Mouse (Mus musculus) cerebellum, postnatal 10 days (tissue): ENCODE data around the gene Hist1h2ai.
A peak's percentile ranks its signal among the peaks of the same experiment; 100 is the strongest.
"Not testable (repeated sequence)": the region's sequence is repeated elsewhere in the genome, so short reads cannot be mapped to it uniquely, and the experiment has no call there.

Experiments
- DNase-seq, 2 experiments: peaks; one replicate each; pipeline ENCODE4 v3.0.0; 2021; ENCODE audit warnings: mixed read lengths in 2 of 2

Hist1h2ai gene

DNA sequence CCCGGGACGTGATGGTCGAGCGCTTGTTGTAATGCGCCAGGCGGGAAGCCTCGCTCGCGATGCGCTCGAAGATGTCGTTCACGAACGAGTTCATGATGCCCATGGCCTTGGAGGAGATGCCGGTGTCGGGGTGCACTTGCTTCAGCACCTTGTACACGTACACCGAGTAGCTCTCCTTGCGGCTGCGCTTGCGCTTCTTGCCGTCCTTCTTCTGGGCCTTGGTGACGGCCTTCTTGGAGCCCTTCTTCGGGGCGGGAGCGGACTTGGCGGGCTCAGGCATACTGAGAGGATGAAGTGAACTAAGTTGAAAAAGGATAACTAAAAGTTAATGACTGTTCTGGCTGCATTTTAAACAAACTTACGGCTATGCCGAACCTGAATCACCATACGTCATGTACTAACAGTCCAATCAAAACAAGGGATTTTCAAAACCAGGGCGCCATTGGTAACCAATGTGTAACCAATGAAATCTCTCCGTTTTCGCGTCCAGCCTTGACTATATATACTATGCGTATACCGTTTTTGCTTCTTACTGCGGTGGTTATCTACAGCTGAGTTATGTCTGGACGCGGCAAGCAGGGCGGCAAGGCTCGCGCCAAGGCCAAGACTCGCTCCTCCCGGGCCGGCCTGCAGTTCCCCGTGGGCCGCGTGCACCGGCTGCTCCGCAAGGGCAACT is at the start of gene Hist1h2ai, which contains the start of gene Hist1h2bl:
TSS of gene Hist1h2ai (plus strand) at position 559 of the 676 bp plus-strand sequence.
TSS of gene Hist1h2bl (minus strand) at position 280 of the 676 bp plus-strand sequence.
- DNase-seq: peak; percentile 86 to 89

DNA sequence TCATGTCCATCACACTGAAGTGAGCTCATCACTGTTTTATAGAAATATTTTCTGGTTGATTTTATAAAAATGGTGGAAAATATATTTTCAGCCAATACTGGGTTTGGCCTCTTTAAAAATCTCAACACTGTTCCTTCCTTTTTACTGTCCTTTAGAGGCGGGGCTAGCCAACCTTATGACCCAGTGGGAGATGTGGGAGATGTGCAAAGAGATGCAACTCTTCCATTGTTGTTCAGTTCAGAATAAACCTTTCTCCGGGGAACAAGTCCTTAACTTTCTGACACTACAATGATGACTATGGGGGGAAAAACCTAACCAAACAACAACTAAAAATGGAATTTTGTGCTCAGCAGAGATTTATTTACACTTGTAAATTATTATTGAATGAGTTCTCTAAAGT is 38.9 kb upstream of the Hist1h2ai start, which contains the start of gene Olfr1360:
TSS of gene Olfr1360 (minus strand) at position 101 of the 400 bp plus-strand sequence.
- DNase-seq: no peak

DNA sequence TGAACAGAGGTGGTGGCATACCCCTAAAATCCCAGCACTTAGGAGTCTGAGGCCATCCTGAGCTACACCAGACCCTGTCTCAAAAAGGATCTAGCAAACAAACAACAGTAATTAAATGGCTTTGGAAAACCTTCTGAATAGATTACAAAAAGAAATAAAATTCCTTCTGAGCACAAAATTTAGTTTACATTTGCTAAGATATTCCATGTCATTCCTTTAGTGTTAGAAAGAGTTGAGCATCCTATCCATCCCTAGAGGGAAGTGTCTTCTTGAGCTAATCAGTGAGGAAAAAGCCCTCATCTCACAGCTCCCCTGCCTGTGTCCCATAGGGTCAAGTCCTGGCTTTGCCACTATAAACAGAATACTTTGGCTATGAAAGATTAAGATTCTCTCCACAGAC is 18.4 kb upstream of the Hist1h2ai start, which contains the start of gene Olfr1359:
TSS of gene Olfr1359 (plus strand) at position 301 of the 400 bp plus-strand sequence.
- no peak for DNase-seq

DNA sequence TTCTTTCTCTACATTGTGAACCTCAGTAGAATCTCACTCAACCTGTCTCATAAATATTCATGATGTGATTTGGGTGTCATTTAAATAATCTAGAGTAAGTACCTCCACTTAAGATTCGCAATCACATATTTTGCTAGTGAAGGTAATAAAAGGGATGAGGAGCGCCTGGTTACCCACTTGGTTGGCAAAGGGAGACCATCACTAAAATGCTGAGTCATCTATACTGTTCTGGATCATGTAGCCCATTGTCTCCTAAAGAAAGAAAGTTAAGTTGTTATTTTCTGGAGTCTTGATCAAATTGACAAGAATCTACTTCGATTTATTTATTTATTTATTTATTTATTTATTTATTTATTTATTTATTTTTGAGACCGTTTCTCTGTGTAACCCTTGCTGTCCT is 9.6 kb upstream of the Hist1h2ai start:
- DNase-seq: no peak

DNA sequence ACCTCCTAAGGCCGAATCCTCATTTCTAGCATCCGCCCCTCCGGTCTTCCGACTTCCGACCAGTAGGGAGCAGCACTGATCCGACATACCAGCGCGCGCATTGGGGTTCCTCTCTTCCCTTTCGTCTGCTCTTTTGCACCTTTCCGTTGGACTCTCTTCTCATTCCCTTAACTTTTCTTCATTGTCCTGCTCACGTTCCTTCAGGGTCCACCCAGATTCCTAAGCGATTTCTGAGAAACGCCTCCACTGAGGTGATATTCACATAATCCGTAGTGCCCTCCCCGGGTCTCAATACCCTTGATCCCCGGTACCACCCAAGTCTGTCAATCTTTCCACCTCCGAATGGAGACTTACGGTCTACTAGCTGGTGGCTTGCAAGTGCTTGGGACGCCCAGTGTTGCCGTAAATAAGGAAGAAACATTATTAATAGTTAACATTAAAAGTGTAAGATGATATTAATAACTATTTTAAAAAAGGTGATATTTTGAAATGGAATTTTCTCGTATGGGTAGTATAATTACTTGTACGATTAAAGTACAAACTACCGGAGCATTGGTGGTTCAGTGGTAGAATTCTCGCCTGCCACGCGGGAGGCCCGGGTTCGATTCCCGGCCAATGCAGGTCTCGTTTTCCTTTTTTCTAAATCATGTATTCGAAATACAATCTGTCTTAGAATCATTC is 6.1 kb upstream of the Hist1h2ai start:
- DNase-seq: peak; percentile 96

DNA sequence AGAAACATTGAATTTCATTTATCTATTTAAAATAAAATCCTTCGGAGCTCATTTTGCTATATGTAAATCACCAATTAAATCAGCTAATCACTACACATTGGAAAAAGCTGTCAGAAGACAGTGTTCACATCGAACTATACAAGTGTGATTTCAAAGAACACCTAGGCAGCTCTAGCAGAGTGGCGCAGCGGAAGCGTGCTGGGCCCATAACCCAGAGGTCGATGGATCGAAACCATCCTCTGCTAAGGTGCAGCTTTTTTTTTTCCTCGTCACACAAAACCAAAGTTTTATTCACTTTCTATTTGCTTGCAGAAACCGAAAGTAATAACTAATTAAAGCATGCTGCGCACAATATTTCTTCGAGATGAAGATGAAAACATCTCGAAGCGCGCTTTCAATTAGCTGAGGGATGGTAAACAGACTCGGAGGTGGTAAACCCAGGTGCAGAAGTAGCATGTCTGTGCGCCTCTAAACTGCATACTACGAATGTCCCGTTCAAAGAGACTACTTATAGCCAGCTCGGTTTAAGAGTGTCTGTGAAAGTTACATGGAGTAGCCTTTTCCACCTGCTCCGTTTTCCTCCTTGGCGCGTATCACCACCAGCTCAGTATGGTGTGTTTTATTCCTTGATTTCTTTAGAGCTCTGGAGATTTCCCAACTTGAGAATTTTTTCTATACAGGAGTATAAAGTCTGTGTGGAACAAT is 5.2 kb upstream of the Hist1h2ai start:
- DNase-seq: peak; percentile 85 to 90

DNA sequence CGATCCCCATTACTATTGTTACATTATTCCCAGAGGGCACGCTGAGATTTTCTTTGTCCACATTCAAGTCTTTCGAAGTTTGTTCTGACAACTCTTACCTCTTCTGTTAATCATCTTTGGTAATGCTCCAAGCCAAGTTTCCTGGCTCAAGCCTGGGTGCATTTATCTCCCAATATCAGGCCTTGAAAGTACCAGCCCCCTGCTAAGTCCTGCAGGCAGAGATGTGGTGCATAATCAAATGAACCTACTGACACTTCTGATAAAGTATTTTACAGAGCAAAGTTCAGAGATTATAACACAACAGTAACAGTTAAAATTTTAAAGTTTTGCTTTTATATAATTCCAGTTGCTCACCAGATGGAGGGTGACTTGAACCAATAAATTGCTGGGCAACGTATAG is 4.5 kb upstream of the Hist1h2ai start:
- DNase-seq: no peak

DNA sequence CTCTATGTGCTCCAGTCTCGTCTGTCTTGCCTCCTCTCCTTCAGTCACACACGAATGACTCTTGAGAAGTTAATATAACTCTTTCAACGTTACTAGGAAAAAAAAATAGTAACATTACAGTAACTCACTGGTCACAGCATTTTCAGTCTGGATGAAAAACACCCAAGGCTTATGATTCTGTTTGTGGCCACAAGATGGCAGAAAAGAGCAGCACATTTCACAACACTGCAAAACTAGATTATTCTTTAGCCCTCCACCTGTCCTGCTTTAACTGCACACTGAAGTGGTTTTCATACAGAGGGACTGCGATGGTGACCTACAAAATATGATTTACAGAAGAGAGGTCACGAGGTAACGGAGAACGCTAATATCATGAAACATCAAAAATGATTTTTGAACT is 1.5 kb upstream of the Hist1h2ai start:
- DNase-seq: peak; percentile 68 to 77

DNA sequence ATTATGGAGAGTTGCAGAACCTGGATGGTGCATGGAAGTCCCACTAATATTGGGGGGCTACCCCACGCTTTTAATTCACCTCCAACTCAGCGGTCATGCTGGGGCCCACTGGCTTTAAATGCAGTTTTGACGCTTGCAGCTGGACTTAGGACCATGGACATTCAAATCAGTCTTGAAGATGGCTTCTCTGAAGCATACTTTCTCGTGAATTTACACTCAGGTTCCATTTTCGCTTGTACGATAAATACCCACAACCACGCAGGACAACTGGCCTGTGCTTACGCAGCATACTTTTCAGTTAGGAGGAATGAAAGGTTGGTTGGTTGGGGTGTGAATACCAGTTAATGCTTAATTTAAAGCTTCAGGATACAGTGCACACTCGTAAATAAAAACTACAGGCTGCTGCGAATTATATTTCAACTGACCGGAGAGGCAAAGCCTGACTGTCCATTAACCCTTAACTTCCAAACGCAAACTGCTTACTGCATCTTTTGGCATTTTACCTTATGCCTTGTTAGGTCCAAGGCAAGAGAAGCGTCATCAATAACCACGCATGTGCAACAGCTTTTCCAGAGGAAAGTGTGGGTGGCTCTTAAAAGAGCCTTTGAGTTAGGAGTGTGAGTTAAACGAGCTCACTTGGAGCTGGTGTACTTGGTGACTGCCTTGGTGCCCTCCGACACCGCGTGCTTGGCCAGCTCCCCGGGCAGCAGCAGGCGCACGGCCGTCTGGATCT is 925 bp upstream of the Hist1h2ai start:
- DNase-seq: peak; percentile 5 to 37

DNA sequence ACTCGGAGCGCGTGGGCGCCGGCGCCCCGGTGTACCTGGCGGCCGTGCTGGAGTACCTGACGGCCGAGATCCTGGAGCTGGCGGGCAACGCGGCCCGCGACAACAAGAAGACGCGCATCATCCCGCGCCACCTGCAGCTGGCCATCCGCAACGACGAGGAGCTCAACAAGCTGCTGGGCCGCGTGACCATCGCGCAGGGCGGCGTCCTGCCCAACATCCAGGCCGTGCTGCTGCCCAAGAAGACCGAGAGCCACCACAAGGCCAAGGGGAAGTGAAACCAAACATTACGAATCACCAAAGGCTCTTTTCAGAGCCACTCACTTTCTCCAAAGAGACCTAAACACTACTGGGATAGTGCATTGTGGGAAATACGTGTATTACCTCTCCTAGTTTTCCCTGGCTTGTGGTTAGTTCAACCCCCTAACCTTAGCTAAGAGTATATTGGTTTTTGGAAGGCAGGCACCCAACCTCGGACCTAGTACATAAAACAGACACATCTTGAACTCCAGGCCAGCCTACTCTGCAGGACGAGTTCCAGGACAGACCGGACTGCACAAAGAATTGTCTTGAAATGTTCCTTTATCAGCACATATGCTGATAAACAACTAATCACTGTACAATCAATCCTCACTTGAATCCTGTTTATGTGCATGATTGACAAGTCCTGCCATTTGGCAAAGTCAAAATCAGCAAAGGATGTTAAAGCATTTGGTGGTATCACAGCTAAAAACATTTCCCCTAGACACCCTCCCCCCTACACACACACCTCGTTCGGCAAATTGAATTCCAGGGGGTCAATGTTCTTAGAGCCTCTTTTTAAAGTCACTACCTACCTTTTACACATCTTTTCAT is 544 bp downstream of the Hist1h2ai start:
- DNase-seq: peak; percentile 10 to 39

DNA sequence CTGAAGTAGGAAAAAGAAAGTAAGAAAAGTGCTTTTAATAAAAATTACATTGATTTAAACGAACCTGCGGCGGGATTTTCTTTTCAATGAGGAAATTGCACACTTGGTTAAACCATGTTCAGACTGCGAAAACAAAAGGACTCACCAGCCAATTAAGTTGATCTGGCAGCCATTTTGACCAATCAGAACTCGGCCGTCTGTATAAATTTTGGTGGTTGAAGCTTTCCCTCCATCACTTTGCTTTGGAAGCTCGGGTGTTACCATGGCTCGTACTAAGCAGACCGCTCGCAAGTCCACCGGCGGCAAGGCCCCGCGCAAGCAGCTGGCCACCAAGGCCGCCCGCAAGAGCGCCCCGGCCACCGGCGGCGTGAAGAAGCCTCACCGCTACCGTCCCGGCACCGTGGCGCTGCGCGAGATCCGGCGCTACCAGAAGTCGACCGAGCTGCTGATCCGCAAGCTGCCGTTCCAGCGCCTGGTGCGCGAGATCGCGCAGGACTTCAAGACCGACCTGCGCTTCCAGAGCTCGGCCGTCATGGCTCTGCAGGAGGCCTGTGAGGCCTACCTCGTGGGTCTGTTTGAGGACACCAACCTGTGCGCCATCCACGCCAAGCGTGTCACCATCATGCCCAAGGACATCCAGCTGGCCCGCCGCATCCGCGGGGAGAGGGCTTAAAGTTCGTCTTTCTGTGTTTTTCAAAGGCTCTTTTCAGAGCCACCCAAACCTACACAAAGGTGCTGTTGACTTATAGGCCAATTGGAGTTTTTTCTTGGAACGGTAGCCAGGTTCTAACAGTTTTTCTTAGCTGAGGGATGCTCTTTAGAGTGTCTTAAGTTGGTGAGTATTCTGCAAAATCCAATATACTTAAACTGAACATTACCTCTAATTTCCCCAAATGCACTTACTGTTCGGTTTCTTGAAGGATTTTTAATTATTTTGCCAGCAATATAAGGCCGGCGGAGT is 1.5 kb downstream of the Hist1h2ai start, which contains the start of gene Hist1h3h:
TSS of gene Hist1h3h (plus strand) at position 263 of the 961 bp plus-strand sequence.
- DNase-seq: peak; percentile 90 to 91

DNA sequence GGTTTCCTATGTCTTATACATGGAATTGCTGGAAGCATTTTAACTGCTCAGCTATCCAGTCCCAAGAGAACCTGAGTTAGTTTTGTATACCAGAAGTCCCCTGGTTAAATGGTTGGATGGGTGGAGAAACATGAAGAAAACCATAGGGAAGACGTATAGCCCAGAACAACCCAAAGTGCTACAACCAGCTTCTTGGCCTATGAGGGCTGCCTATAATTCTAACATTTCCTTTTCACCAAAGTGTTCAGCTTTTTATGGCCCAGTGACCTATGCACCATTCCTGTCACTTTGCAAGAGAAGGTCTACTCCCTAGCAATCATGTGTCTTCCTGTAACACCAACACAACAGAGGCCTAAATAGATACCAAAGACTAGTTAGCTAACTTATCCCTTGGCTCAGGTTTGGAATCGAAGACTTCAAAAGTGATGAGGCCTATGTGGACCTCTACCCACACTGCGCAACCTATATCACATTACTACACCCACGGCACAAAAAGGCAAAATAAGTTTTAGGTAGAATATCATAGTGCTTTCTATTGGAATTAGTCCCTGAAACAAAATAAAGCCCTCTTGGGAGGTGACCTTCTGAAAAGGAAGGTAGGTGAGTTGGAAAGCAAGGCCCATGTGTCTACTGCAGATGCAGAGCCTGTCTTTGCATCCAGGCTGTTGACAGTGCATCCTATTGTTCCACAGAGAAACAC is 2.3 kb downstream of the Hist1h2ai start:
- no peak for DNase-seq

DNA sequence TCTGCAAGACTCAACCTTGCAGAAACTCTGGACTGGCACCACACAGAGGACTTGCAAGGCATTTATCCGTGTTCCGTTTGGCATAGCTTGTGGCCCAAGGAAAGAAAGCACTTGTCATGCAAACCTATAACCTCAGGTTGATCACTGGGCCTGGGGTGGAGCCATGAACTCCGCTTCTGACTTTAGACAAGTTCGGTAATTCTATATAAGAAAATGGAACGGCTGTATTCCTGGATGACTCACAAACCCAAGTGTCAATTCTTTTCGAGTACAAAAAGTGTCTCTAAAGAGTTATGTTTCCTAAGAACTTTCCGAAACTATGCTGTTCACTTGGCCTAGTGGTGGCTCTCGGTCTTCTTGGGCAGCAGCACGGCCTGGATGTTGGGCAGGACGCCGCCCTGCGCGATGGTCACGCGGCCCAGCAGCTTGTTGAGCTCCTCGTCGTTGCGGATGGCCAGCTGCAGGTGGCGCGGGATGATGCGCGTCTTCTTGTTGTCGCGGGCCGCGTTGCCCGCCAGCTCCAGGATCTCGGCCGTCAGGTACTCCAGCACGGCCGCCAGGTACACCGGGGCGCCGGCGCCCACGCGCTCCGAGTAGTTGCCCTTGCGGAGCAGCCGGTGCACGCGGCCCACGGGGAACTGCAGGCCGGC is 5.0 kb downstream of the Hist1h2ai start:
- DNase-seq: not testable (repeated sequence)

DNA sequence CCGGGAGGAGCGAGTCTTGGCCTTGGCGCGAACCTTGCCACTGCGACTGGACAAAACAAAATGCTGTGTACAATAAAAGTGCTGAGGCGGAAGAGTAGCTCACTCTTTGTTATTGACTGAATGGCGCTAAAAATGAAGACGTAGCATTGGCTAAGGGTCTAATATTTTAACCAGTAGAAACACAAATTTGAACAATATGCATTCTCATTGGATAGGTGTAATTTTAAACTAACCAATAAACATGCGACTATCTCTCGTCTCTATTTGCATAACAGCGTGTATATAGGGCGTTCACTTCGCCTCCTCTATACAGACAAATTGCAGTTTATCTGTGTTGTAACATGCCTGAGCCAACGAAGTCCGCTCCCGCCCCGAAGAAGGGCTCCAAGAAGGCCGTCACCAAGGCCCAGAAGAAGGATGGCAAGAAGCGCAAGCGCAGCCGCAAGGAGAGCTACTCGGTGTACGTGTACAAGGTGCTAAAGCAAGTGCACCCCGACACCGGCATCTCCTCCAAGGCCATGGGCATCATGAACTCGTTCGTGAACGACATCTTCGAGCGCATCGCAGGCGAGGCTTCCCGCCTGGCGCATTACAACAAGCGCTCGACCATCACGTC is 5.6 kb downstream of the Hist1h2ai start, which contains the start of gene Hist1h2bm:
TSS of gene Hist1h2bm (plus strand) at position 288 of the 616 bp plus-strand sequence.
- peak; percentile 75 for DNase-seq

DNA sequence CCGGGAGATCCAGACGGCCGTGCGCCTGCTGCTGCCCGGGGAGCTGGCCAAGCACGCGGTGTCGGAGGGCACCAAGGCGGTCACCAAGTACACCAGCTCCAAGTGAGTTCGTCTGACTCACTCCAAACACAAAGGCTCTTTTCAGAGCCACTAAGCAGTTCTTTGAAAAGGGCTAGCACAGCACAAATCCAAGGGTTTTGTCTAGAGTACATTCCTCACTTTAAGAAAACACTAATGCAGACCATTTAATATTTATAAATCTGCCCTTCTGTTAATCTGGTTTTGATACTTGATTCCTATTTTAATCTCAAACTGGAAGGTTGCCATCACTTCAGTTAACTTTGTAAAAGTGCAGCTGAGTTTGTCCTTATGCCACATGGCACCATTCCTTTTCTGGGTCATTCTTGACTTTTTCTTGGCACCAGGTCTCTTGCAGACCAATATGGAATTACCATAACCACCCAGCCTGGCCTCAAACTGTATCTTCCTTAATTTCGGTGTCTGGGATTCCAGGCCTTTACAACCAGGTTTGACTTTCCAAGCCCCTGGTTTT is 6.2 kb downstream of the Hist1h2ai start:
- peak; percentile 43 to 46 for DNase-seq

DNA sequence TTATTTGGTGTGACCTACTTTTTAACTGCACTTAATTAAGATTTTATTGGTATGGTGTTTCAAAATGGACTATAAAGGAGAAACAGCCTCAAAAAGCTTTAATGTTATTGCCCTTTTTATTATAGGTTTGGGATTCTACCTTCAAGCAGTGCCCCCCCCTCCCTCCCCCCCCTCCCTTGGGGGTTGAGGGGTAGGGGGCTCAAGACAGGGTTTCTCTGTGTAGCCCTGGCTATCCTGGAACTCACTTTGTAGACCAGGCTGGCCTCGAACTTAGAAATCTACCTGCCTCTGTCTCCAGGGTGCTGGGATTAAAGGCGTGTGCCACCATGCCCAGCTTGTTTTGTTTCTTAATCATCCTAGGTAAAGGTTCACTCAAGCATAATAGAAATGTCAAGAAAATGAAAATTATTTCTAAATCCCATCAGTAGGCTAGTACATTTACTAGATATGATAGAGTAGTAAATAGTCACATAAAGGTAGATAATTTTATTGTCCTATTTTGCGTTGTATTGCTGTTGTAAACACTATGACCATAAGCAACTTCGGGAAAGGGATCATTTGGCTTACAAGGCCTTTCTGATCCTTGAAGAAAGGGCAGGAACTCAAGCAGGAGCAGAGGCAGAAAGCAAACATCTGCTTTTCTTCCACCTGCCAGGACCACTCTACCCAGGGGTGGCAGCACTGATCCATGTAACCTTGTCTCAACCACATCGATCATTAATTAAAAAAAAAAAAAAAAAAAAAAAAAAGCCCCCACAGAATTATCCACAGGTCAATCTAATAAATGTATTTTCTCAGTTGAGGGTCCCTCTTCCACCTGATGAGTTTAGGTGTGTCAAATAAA is 7.0 kb downstream of the Hist1h2ai start:
- peak in 1 of 2 experiments; percentile 12 for DNase-seq

DNA sequence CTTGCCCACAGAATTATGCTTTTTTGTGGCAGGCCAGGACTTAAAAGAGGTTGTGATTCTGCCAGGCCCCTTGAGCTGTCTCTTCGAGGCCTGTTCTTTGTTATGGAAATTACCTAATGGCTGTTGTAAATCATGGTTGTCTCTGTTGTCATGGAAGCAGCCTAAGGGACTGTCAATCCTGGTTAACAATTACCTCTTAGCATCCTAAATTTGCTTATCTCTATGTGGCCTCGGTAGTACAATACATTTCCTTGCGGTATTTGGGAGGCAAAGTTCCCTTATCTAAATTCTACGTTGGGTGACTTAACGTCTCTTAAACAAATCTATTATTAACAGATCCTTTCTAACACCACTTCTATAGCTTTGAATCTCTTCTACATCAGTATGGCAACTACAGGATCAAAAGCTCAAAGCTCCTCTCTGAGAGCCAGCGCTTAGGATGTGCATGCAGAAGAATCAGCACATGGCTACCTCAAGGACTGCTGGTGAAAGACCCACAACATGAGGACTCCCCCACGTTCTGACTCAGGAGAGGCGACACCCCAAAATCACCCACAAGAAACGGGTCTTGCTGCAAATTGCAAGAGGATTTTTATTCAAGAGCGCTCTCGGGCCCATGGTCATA is 11.8 kb downstream of the Hist1h2ai start:
- DNase-seq: no peak
